26 mouse cellular contexts compared by ENCODE assay signal in the genomic region with DNA sequence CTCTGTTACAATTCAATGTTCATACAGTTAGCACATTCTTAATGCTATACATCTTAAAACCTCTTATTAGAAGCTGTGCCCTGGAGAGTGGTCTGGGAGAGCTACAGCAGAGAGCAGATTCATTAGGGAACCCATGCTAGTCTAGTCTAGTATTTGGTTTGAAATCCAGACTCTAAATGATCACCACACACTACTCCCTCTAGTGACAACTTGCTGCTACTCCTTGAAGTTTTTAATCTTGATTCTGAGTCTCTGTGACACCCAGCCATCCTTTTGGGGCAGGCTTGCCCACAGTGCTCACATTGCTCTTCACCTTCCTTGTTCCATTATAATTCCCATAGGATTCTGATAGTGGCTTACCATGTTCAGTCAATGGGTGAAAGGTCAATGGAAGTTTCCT.
DNase-seq lines count a peak whose midpoint lies in the region; ATAC-seq and TF ChIP-seq lines count a peak whose summit lies in the region.
"Had no signal": no experiment of that assay in that cellular context is flagged by ENCODE, and none has a peak within 500 bp of the region (broad histone marks: within the 10 kb centered on the region; RNA-seq: fewer than 3 reads in every experiment).

No protein-coding gene starts in this region.

- H3K27ac ChIP-seq in left cerebral cortex, adult 2 months, result no peak overlapping the region
- no peak overlapping the region for H3K27ac ChIP-seq in cortical plate, adult 2 months (ENCODE audit: insufficient read depth, low read length)
- H3K27ac ChIP-seq in forebrain, embryonic 16.5 days (ENCODE audit: low read length), result no peak overlapping the region
- H3K27ac ChIP-seq: embryonic facial prominence, embryonic 10.5 days; forebrain, embryonic 10.5 days; heart, embryonic 10.5 days; hindbrain, embryonic 10.5 days; limb, embryonic 13.5 days; liver, embryonic 12.5 days; neural tube, embryonic 12.5 days; stomach, embryonic 15.5 days had no signal

- no peak for ATAC-seq in forebrain, embryonic 16.5 days
- ATAC-seq: liver, embryonic 12.5 days had no signal

- H3K27me3 ChIP-seq in forebrain, embryonic 16.5 days (replicated peaks; ENCODE audit: control insufficient read depth, insufficient read depth, low read length), result no peaks in the 10 kb centered on the region
- H3K27me3 ChIP-seq: limb, embryonic 13.5 days; liver, embryonic 12.5 days; neural tube, embryonic 12.5 days; stomach, embryonic 15.5 days had no signal

- H3K9ac ChIP-seq in forebrain, embryonic 16.5 days (replicated peaks; ENCODE audit: low read depth, low read length), result no peak overlapping the region
- H3K9ac ChIP-seq: limb, embryonic 13.5 days; liver, embryonic 12.5 days; neural tube, embryonic 12.5 days; stomach, embryonic 15.5 days had no signal

- H3K4me3 ChIP-seq in left cerebral cortex, adult 2 months, result no peak overlapping the region
- H3K4me3 ChIP-seq in cortical plate, adult 2 months (ENCODE audit: insufficient read depth, low read length), result no peak overlapping the region
- H3K4me3 ChIP-seq in forebrain, embryonic 16.5 days (replicated peaks; ENCODE audit: low read length), result no peak overlapping the region
- H3K4me3 ChIP-seq: embryonic facial prominence, embryonic 10.5 days; forebrain, embryonic 10.5 days; heart, embryonic 10.5 days; hindbrain, embryonic 10.5 days; limb, embryonic 13.5 days; liver, embryonic 12.5 days; megakaryocyte, embryonic 14.5 days; neural tube, embryonic 12.5 days; stomach, embryonic 15.5 days had no signal

- no peaks in the 10 kb centered on the region for H3K36me3 ChIP-seq in forebrain, embryonic 16.5 days (ENCODE audit: control insufficient read depth, insufficient read depth)
- H3K36me3 ChIP-seq: embryonic facial prominence, embryonic 10.5 days; forebrain, embryonic 10.5 days; G1E; heart, embryonic 10.5 days; hindbrain, embryonic 10.5 days; limb, embryonic 13.5 days; liver, embryonic 12.5 days; neural tube, embryonic 12.5 days; stomach, embryonic 15.5 days had no signal

- no peak for DNase-seq in left cerebral cortex, adult 2 months (ENCODE audit: extremely low spot score in 1 of 2, low spot score in 2 of 2)
- no peak for DNase-seq in left cerebral cortex, adult 18-20 months (ENCODE audit: low spot score in 2 of 2)
- DNase-seq in ES-CJ7 (ENCODE audit: low read depth, low spot score), result peak; percentile 8
- no peak for DNase-seq in heart, adult 11 months
- no peak for DNase-seq in gastrocnemius, postnatal 25 days
- DNase-seq: adrenal gland, postnatal 36 days; cerebellum, adult 9-10 months; gastrocnemius, postnatal 36 days; kidney, adult 18-20 months; kidney, postnatal 10 days; lung, adult 18-20 months; midbrain, embryonic 14.5 days; thymus, adult 18-20 months; thymus, postnatal 36 days had no signal

- no peak for TF ChIP-seq POLR2A in cortical plate, adult 2 months (IDR thresholded peaks at IDR 0.05; ENCODE audit: extremely low read depth, insufficient read depth, low read length)

- H3K9me3 ChIP-seq in forebrain, embryonic 16.5 days (ENCODE audit: control insufficient read depth, low read length), result no peaks in the 10 kb centered on the region; the same call in 1 of the 2 replicates
- H3K9me3 ChIP-seq: embryonic facial prominence, embryonic 10.5 days; forebrain, embryonic 10.5 days; G1E; heart, embryonic 10.5 days; hindbrain, embryonic 10.5 days; limb, embryonic 13.5 days; liver, embryonic 12.5 days; megakaryocyte, embryonic 14.5 days; neural tube, embryonic 12.5 days; stomach, embryonic 15.5 days had no signal

- H3K4me1 ChIP-seq in cortical plate, adult 2 months (ENCODE audit: control insufficient read depth, insufficient read depth, low read length), result peaks cover 1% of the 10 kb centered on the region; the same call in 1 of the 2 replicates
- no peaks in the 10 kb centered on the region for H3K4me1 ChIP-seq in forebrain, embryonic 16.5 days (replicated peaks; ENCODE audit: control insufficient read depth, insufficient read depth, low read length)
- H3K4me1 ChIP-seq: embryonic facial prominence, embryonic 10.5 days; forebrain, embryonic 10.5 days; heart, embryonic 10.5 days; hindbrain, embryonic 10.5 days; limb, embryonic 13.5 days; liver, embryonic 12.5 days; megakaryocyte, embryonic 14.5 days; neural tube, embryonic 12.5 days; stomach, embryonic 15.5 days had no signal

- no peak overlapping the region for H3K4me2 ChIP-seq in forebrain, embryonic 16.5 days (ENCODE audit: low read length)
- H3K4me2 ChIP-seq: limb, embryonic 13.5 days; liver, embryonic 12.5 days; neural tube, embryonic 12.5 days; stomach, embryonic 15.5 days had no signal

- TF ChIP-seq CTCF in left cerebral cortex, adult 2 months (IDR thresholded peaks at IDR 0.05), result peak; percentile 33
- 0 out of 2 replicates have a peak, but pooled peaks have one; percentile 1 for TF ChIP-seq CTCF in cortical plate, adult 2 months (IDR thresholded peaks at IDR 0.05; ENCODE audit: extremely low read depth, insufficient read depth, low read length)

- intact Hi-C loops in left cerebral cortex, adult 2 months (cut with DNase I), result no loop called here
